Mouse (Mus musculus) stomach, postnatal 0 days (tissue): Measurements from ENCODE around the gene Apbb1ip. TPM values are rescaled to one million over a fixed set of nuclear protein-coding genes. Genes with fewer than 3 reads are reported as not detected.

Source experiments
- ATAC-seq: fragments of 200-750 bp; cut with Nextera tagmentation; 2 replicates; pipeline ENCODE4 v1.8.0; 2017; ENCODE audit not compliant: low FRiP score, low TSS enrichment
- DNase-seq: peaks from one replicate; pipeline ENCODE4 v3.0.0-alpha.2; 2016; ENCODE audit warnings: low spot score
- H3K27ac ChIP-seq: fragments of 300-500 bp; sonication (generic); replicated peaks from 2 replicates; pipeline ENCODE4 v1.5.1; 2014; ENCODE audit warnings: mild to moderate bottlenecking, control low read depth
- H3K27me3 ChIP-seq: fragments of 300-500 bp; sonication (generic); 2 replicates; pipeline ENCODE4 v1.6.1; 2014; ENCODE audit warnings: low read length; ENCODE audit not compliant: control insufficient read depth, insufficient read depth
- H3K36me3 ChIP-seq: fragments of 300-500 bp; sonication (generic); 2 replicates; pipeline ENCODE4 v1.6.1; 2014; ENCODE audit warnings: low read length, mixed read lengths; ENCODE audit not compliant: control insufficient read depth, insufficient read depth
- H3K4me1 ChIP-seq: fragments of 300-500 bp; sonication (generic); replicated peaks from 2 replicates; pipeline ENCODE4 v1.6.1; 2014; ENCODE audit warnings: antibody characterized with exemption; ENCODE audit not compliant: control insufficient read depth, insufficient read depth
- H3K4me2 ChIP-seq: fragments of 300-500 bp; sonication (generic); replicated peaks from 2 replicates; pipeline ENCODE4 v1.6.1; 2014; ENCODE audit warnings: low read depth, mild to moderate bottlenecking, control low read depth, moderate library complexity
- H3K4me3 ChIP-seq: fragments of 300-500 bp; sonication (generic); 2 replicates; pipeline ENCODE4 v1.5.1; 2014; ENCODE audit warnings: low read depth, low read length, control low read depth
- H3K9ac ChIP-seq: fragments of 300-500 bp; sonication (generic); 2 replicates; pipeline ENCODE4 v1.6.1; 2014; ENCODE audit warnings: mild to moderate bottlenecking, low read length, control low read depth, mixed read lengths
- H3K9me3 ChIP-seq: fragments of 300-500 bp; sonication (generic); 2 replicates; pipeline ENCODE4 v1.6.1; 2016; ENCODE audit warnings: low read length; ENCODE audit not compliant: control insufficient read depth
- CTCF ChIP-seq: IDR thresholded peaks from 2 replicates; pipeline ENCODE4 v1.5.1; 2016; ENCODE audit warnings: antibody characterized with exemption, low read depth, mild to moderate bottlenecking, moderate library complexity
- EP300 ChIP-seq: optimal IDR thresholded peaks from 2 replicates; pipeline ENCODE3; 2016; ENCODE audit warnings: antibody characterized with exemption
- WGBS: fragments of 180-500 bp; shearing (Covaris S2); extraction: QIAGEN DNeasy Blood & Tissue Kit; methylation state at CpG from one replicate; pipeline ENCODE4 v1.1.7; 2014; 5-methylcytosine and 5-hydroxymethylcytosine counted together
- polyA plus RNA-seq: library from polyadenylated mRNA; unstranded; fragments of >200 nt; fragmentation: Nextera tagmentation; extraction: Ambion mirVana; gene quantifications from 2 replicates; pipeline ENCODE4 v1.2.1, GENCODE M21; 2015

The Apbb1ip gene
- polyA plus RNA-seq, 1 experiment from 2014 or later = 1.5 TPM

GRCm38 (mm10) chr2:22744121-22744761 is 29.7 kb upstream of the Apbb1ip start:
- 2% methylated on average over 18 of the region's 38 CpGs for WGBS
- Histone ChIP-seq H3K9ac (no peak overlapping the region), H3K27me3 (no peaks in the 10 kb centered on the region), H3K4me3 (no peak overlapping the region), H3K4me2 (no peak overlapping the region), H3K9me3 (no peaks in the 10 kb centered on the region), H3K36me3 (no peaks in the 10 kb centered on the region), H3K4me1 (no peaks in the 10 kb centered on the region), H3K27ac (no peak overlapping the region)
- DNase-seq (peak; percentile 50), ATAC-seq (no peak)
- no peak for TF ChIP-seq CTCF
- TF ChIP-seq EP300 = no peak

- no peak overlapping the region for H3K9ac ChIP-seq
- no peak for ATAC-seq
- H3K4me2 ChIP-seq = no peak overlapping the region
- H3K27me3 ChIP-seq = no peaks in the 10 kb centered on the region
- no peaks in the 10 kb centered on the region for H3K36me3 ChIP-seq
- no peaks in the 10 kb centered on the region for H3K4me1 ChIP-seq
- no peak overlapping the region for H3K4me3 ChIP-seq
- DNase-seq = peak; percentile 30
- TF ChIP-seq CTCF = no peak
- no peak for TF ChIP-seq EP300
- no peak overlapping the region for H3K27ac ChIP-seq
- H3K9me3 ChIP-seq = no peaks in the 10 kb centered on the region
- WGBS = 7% methylated on average over 19 of the region's 19 CpGs
Observed at GRCm38 (mm10) chr2:22744876-22745275, 29.0 kb upstream of the Apbb1ip start.

- Histone ChIP-seq H3K27me3 (no peaks in the 10 kb centered on the region), H3K4me1 (no peaks in the 10 kb centered on the region), H3K9ac (no peak overlapping the region), H3K36me3 (no peaks in the 10 kb centered on the region), H3K27ac (no peak overlapping the region), H3K4me2 (no peak overlapping the region), H3K9me3 (no peaks in the 10 kb centered on the region), H3K4me3 (no peak overlapping the region)
- no peak for ATAC-seq
- TF ChIP-seq EP300 = no peak
- no peak for TF ChIP-seq CTCF
- no peak for DNase-seq
Observed at GRCm38 (mm10) chr2:22746785-22747184, 27.1 kb upstream of the Apbb1ip start.

GRCm38 (mm10) chr2:22747941-22748340 is 26.0 kb upstream of the Apbb1ip start:
- no peaks in the 10 kb centered on the region for H3K27me3 ChIP-seq
- H3K4me3 ChIP-seq = no peak overlapping the region
- H3K9ac ChIP-seq = no peak overlapping the region
- no peaks in the 10 kb centered on the region for H3K36me3 ChIP-seq
- H3K4me1 ChIP-seq = no peaks in the 10 kb centered on the region
- H3K27ac ChIP-seq = no peak overlapping the region
- ATAC-seq (no peak), DNase-seq (no peak)
- H3K4me2 ChIP-seq = no peak overlapping the region
- H3K9me3 ChIP-seq = no peaks in the 10 kb centered on the region
- TF ChIP-seq CTCF (no peak), EP300 (no peak)

- no peak overlapping the region for H3K9ac ChIP-seq
- H3K27me3 ChIP-seq = no peaks in the 10 kb centered on the region
- H3K4me3 ChIP-seq = no peak overlapping the region
- H3K27ac ChIP-seq = no peak overlapping the region
- no peaks in the 10 kb centered on the region for H3K9me3 ChIP-seq
- ATAC-seq (no peak), DNase-seq (no peak)
- no peaks in the 10 kb centered on the region for H3K36me3 ChIP-seq
- TF ChIP-seq EP300 = no peak
- no peak overlapping the region for H3K4me2 ChIP-seq
- H3K4me1 ChIP-seq = no peaks in the 10 kb centered on the region
- WGBS = 81% methylated on average over 3 of the region's 3 CpGs
Observed at GRCm38 (mm10) chr2:22749761-22750160, 24.1 kb upstream of the Apbb1ip start.

- no peak for ATAC-seq
- no peak for TF ChIP-seq CTCF
- TF ChIP-seq EP300 = no peak
- H3K9ac ChIP-seq = no peak overlapping the region
- H3K4me3 ChIP-seq = no peak overlapping the region
- no peaks in the 10 kb centered on the region for H3K36me3 ChIP-seq
- 61% methylated on average over 4 of the region's 4 CpGs for WGBS
- no peak overlapping the region for H3K4me2 ChIP-seq
- H3K27me3 ChIP-seq = no peaks in the 10 kb centered on the region
- no peaks in the 10 kb centered on the region for H3K9me3 ChIP-seq
- no peak overlapping the region for H3K27ac ChIP-seq
- no peaks in the 10 kb centered on the region for H3K4me1 ChIP-seq
- no peak for DNase-seq
Observed at GRCm38 (mm10) chr2:22752492-22752891, 21.4 kb upstream of the Apbb1ip start.
